9 mouse cellular contexts compared by ENCODE assay signal in the genomic region with DNA sequence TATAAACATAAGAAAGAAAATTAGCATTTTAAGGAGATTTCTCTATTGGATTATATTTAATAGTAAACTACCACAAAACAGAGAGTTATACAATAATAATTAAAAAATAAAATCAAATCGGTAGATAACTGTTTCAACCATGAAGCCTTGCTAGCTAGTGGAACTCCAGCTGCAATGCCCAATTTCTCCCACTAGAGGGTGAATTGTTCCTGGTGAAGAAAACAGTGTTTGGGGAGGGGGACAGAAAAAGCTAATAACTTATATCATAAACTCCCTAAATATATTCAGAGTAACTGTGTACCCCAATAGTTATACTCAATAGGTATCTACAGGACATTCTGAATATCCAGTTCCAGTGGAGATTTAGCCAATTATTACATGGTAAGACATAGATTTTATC.
DNase-seq lines count a peak whose midpoint lies in the region; ATAC-seq lines count a peak whose summit lies in the region.
"Had no signal": no experiment of that assay in that cellular context is flagged by ENCODE, and none has a peak within 500 bp of the region (broad histone marks: within the 10 kb centered on the region; RNA-seq: fewer than 3 reads in every experiment).

No protein-coding gene starts in this region.

- no peak overlapping the region for H3K9ac ChIP-seq in intestine, embryonic 14.5 days (ENCODE audit: low read length)
- no peak overlapping the region for H3K9ac ChIP-seq in intestine, embryonic 16.5 days (ENCODE audit: low read depth, low read length)
- H3K9ac ChIP-seq: embryonic facial prominence, embryonic 13.5 days had no signal

- no peaks in the 10 kb centered on the region for H3K36me3 ChIP-seq in intestine, embryonic 14.5 days (ENCODE audit: control insufficient read depth, insufficient read depth, low read length)
- no peaks in the 10 kb centered on the region for H3K36me3 ChIP-seq in intestine, embryonic 16.5 days (ENCODE audit: control insufficient read depth, insufficient read depth, low read length)
- H3K36me3 ChIP-seq: embryonic facial prominence, embryonic 13.5 days had no signal

- peak; percentile 60 for DNase-seq in intestine, embryonic 14.5 days (ENCODE audit: low spot score)
- peak; percentile 21 for DNase-seq in urinary bladder, postnatal 25 days (ENCODE audit: low spot score)
- DNase-seq in urinary bladder, postnatal 4 days (ENCODE audit: low spot score in 2 of 2), result no peak
- DNase-seq in cerebellum, postnatal 25 days, result peak; percentile 12 to 57
- peak; percentile 56 to 72 for DNase-seq in layer of hippocampus, postnatal 10 days (ENCODE audit: low spot score in 2 of 2)
- DNase-seq in right cerebral cortex, postnatal 4 days, result peak; percentile 66

- H3K4me1 ChIP-seq in intestine, embryonic 14.5 days (replicated peaks; ENCODE audit: control insufficient read depth, insufficient read depth, low read length), result no peaks in the 10 kb centered on the region
- no peaks in the 10 kb centered on the region for H3K4me1 ChIP-seq in intestine, embryonic 16.5 days (ENCODE audit: control insufficient read depth, insufficient read depth, low read length)
- H3K4me1 ChIP-seq: embryonic facial prominence, embryonic 13.5 days had no signal

- ATAC-seq in intestine, embryonic 14.5 days (replicated peaks; ENCODE audit: low FRiP score, low TSS enrichment, low read depth), result no peak
- no peak for ATAC-seq in intestine, embryonic 16.5 days
- ATAC-seq in granulocyte monocyte progenitor cell, adult 5-6 weeks (replicated peaks; ENCODE audit: poor library complexity, severe bottlenecking), result no peak

- no peak overlapping the region for H3K4me2 ChIP-seq in intestine, embryonic 14.5 days (ENCODE audit: low read length)
- H3K4me2 ChIP-seq in intestine, embryonic 16.5 days (ENCODE audit: low read depth, low read length), result no peak overlapping the region
- H3K4me2 ChIP-seq: embryonic facial prominence, embryonic 13.5 days had no signal

- H3K9me3 ChIP-seq in intestine, embryonic 14.5 days (ENCODE audit: control insufficient read depth, low read length), result no peaks in the 10 kb centered on the region
- H3K9me3 ChIP-seq in intestine, embryonic 16.5 days (ENCODE audit: control insufficient read depth, low read length), result no peaks in the 10 kb centered on the region
- H3K9me3 ChIP-seq: embryonic facial prominence, embryonic 13.5 days had no signal

- 67% methylated on average over 1 of the region's 1 CpGs for WGBS in intestine, embryonic 14.5 days
- WGBS in intestine, embryonic 16.5 days, result 69% methylated on average over 1 of the region's 1 CpGs

- no peak overlapping the region for H3K27ac ChIP-seq in intestine, embryonic 14.5 days (ENCODE audit: low read depth)
- no peak overlapping the region for H3K27ac ChIP-seq in intestine, embryonic 16.5 days (ENCODE audit: low read length)
- H3K27ac ChIP-seq: embryonic facial prominence, embryonic 13.5 days had no signal

- no peak overlapping the region for H3K4me3 ChIP-seq in intestine, embryonic 14.5 days (ENCODE audit: low read depth, low read length)
- H3K4me3 ChIP-seq in intestine, embryonic 16.5 days (ENCODE audit: low read length), result no peak overlapping the region
- H3K4me3 ChIP-seq: embryonic facial prominence, embryonic 13.5 days had no signal

- H3K27me3 ChIP-seq in intestine, embryonic 14.5 days (replicated peaks; ENCODE audit: control insufficient read depth, insufficient read depth, low read length), result no peaks in the 10 kb centered on the region
- no peaks in the 10 kb centered on the region for H3K27me3 ChIP-seq in intestine, embryonic 16.5 days (replicated peaks; ENCODE audit: control insufficient read depth, insufficient read depth, low read length)
- H3K27me3 ChIP-seq: embryonic facial prominence, embryonic 13.5 days had no signal

Comparison
In these comparisons a context has a peak if more than half of its experiments do, and no peak if none do; other contexts are left out.
1. DNase-seq: peak in intestine, embryonic 14.5 days (single experiment), urinary bladder, postnatal 25 days (single experiment), cerebellum, postnatal 25 days (2 of 2), layer of hippocampus, postnatal 10 days (2 of 2) and right cerebral cortex, postnatal 4 days (single experiment); none in urinary bladder, postnatal 4 days (0 of 2).